Mouse (Mus musculus) midbrain, embryonic 16.5 days (tissue): ENCODE measurements around the gene Prdm11. TPM values are rescaled to one million over a fixed set of nuclear protein-coding genes. Genes with fewer than 3 reads are reported as not detected.
A peak's percentile ranks its signal among the peaks of the same experiment; 100 is the strongest.

Experiments used
- ATAC-seq: fragments of 200-750 bp; cut with Nextera tagmentation; 2 replicates; pipeline ENCODE4 v1.8.0; 2017; ENCODE audit warnings: moderate TSS enrichment
- H3K27ac ChIP-seq: fragments of 300-500 bp; sonication (generic); 2 replicates; pipeline ENCODE4 v1.5.1; 2014; ENCODE audit warnings: mild to moderate bottlenecking, low read length, mixed read lengths
- H3K27me3 ChIP-seq: fragments of 300-500 bp; sonication (generic); 2 replicates; pipeline ENCODE4 v1.6.1; 2014; ENCODE audit warnings: low read depth, low read length, mixed read lengths; ENCODE audit not compliant: control insufficient read depth, insufficient read depth
- H3K36me3 ChIP-seq: fragments of 300-500 bp; sonication (generic); 2 replicates; pipeline ENCODE4 v1.6.1; 2014; ENCODE audit warnings: mild to moderate bottlenecking, low read length, moderate library complexity, mixed read lengths; ENCODE audit not compliant: control insufficient read depth, insufficient read depth
- H3K4me1 ChIP-seq: fragments of 300-500 bp; sonication (generic); 2 replicates; pipeline ENCODE4 v1.6.1; 2014; ENCODE audit warnings: mild to moderate bottlenecking, low read length, mixed read lengths; ENCODE audit not compliant: control insufficient read depth, insufficient read depth
- H3K4me2 ChIP-seq: fragments of 300-500 bp; sonication (generic); 2 replicates; pipeline ENCODE4 v1.6.1; 2014; ENCODE audit warnings: mild to moderate bottlenecking, low read length, mixed read lengths
- H3K4me3 ChIP-seq: fragments of 300-500 bp; sonication (generic); 2 replicates; pipeline ENCODE4 v1.5.1; 2014; ENCODE audit warnings: low read depth, mild to moderate bottlenecking, low read length, moderate library complexity, mixed read lengths
- H3K9ac ChIP-seq: fragments of 300-500 bp; sonication (generic); 2 replicates; pipeline ENCODE4 v1.6.1; 2014; ENCODE audit warnings: low read depth, low read length, mixed read lengths
- H3K9me3 ChIP-seq: fragments of 300-500 bp; sonication (generic); replicated peaks from 2 replicates; pipeline ENCODE4 v1.6.1; 2014; ENCODE audit warnings: mild to moderate bottlenecking, low read length, mixed read lengths; ENCODE audit not compliant: control insufficient read depth, poor library complexity, severe bottlenecking
- WGBS: fragments of 180-500 bp; shearing (Covaris S2); extraction: QIAGEN DNeasy Blood & Tissue Kit; methylation state at CpG from one replicate; pipeline ENCODE4 v1.1.7; 2014; 5-methylcytosine and 5-hydroxymethylcytosine counted together
- polyA plus RNA-seq: library from polyadenylated mRNA; unstranded; fragments of >200 nt; fragmentation: Nextera tagmentation; extraction: Ambion mirVana; gene quantifications from 2 replicates; pipeline ENCODE4 v1.2.1, GENCODE M21; 2015

Prdm11 gene
- polyA plus RNA-seq, 1 experiment from 2014 or later = 2.1 TPM

- Histone ChIP-seq H3K27me3 (no peaks in the 10 kb centered on the region), H3K9me3 (peaks cover 2% of the 10 kb centered on the region; the same call in 1 of the 2 replicates), H3K4me2 (no peak overlapping the region), H3K4me3 (no peak overlapping the region), H3K36me3 (no peaks in the 10 kb centered on the region), H3K4me1 (no peaks in the 10 kb centered on the region; the same call in 1 of the 2 replicates), H3K9ac (no peak overlapping the region), H3K27ac (no peak overlapping the region)
- no peak for ATAC-seq
- 93% methylated on average over 17 of the region's 17 CpGs for WGBS
Measured at GRCm38 (mm10) chr2:92953450-92953849, 92.5 kb downstream of the Prdm11 start.

GRCm38 (mm10) chr2:92949518-92949917 is 96.4 kb downstream of the Prdm11 start:
- no peak overlapping the region for H3K27ac ChIP-seq
- no peaks in the 10 kb centered on the region for H3K27me3 ChIP-seq
- H3K36me3 ChIP-seq = no peaks in the 10 kb centered on the region
- H3K4me2 ChIP-seq = no peak overlapping the region
- H3K4me1 ChIP-seq = peaks cover 8% of the 10 kb centered on the region
- 47% methylated on average over 1 of the region's 1 CpGs for WGBS
- no peaks in the 10 kb centered on the region for H3K9me3 ChIP-seq
- H3K9ac ChIP-seq = no peak overlapping the region
- no peak for ATAC-seq
- no peak overlapping the region for H3K4me3 ChIP-seq

DNA sequence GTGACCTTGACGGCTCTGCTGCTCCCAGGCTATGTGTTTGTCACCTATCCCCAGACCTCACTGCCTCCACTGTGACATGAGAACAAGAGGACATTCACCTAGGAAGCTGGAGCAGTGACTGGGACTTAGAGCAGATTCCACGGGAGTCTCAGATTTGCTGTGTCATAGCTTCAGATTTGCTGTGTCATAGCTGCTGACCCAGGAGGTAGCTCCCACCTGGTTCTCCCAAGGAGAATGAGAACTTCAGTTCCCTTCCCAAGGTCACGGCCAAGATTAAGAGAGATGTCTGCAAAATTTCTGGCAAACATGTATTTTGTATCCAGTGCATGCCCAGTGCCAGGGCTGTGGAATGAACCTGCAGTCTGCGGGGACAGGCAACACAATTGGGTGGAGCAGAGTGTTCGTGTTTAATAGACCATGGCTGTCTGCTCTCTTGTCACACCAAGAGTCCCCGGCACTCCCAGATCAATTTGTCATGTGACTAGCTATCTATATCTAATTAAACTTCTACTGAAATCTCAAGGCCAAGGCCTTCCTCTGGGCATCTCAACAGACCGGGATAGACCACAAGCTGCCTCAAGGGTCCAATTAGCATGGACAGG is 97.2 kb downstream of the Prdm11 start:
- no peak overlapping the region for H3K27ac ChIP-seq
- 51% methylated on average over 7 of the region's 7 CpGs for WGBS

GRCm38 (mm10) chr2:92947981-92948698 is 97.8 kb downstream of the Prdm11 start:
- Histone ChIP-seq H3K36me3 (no peaks in the 10 kb centered on the region), H3K27me3 (no peaks in the 10 kb centered on the region), H3K4me3 (no peak overlapping the region), H3K4me1 (peaks cover 8% of the 10 kb centered on the region), H3K9ac (0 out of 2 replicates have a peak overlapping the region, but pooled peaks have one; percentile 11), H3K27ac (peak overlapping the region; percentile 25; the same call in 1 of the 2 replicates), H3K9me3 (no peaks in the 10 kb centered on the region), H3K4me2 (no peak overlapping the region)
- no peak for ATAC-seq
- 15% methylated on average over 12 of the region's 12 CpGs for WGBS

More for the DNA sequence above, 97.2 kb downstream of the Prdm11 start:
- no peak for ATAC-seq
- Histone ChIP-seq H3K9me3 (no peaks in the 10 kb centered on the region), H3K36me3 (no peaks in the 10 kb centered on the region), H3K27me3 (no peaks in the 10 kb centered on the region), H3K9ac (no peak overlapping the region), H3K4me2 (no peak overlapping the region), H3K4me3 (no peak overlapping the region), H3K4me1 (peaks cover 8% of the 10 kb centered on the region)

DNA sequence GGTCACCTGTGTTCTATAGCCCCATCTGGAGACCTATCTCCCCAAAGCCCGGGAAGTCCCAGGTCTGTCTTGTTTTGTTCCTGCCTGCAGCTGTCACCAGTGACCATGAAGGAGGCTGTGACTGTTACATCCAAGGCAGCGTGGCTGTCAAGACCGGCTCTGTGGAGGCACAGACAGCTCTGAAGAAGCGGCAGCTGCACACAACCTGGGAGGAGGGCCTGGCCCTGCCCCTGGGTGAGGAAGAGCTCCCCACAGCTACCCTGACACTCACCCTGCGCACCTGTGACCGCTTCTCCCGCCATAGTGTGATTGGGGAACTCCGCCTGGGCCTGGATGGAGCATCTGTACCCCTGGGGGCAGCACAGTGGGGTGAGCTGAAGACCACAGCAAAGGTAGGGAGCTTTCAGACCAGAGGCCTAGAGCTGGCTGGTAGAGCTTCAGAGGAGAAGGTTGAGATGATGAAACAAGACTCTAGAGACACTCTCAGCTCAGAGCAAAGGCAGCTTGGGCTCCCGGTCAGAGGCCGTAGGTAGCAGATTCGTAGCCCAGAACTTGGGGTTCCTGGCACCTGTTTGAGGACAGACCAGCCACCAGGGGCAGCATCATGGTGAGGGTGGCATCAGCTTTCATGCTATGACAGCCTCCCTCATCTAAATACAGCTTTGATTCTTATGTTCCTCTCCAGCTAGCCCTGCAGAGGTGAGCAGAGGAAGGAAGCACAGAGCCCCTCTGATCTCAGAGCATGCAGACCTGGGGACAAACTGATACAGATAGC is 100.0 kb downstream of the Prdm11 start:
- 86% methylated on average over 11 of the region's 11 CpGs for WGBS
- H3K27me3 ChIP-seq = no peaks in the 10 kb centered on the region
- H3K4me3 ChIP-seq = no peak overlapping the region
- no peak for ATAC-seq
- H3K4me1 ChIP-seq = peaks cover 8% of the 10 kb centered on the region
- H3K9ac ChIP-seq = no peak overlapping the region
- no peak overlapping the region for H3K4me2 ChIP-seq
- H3K9me3 ChIP-seq = no peaks in the 10 kb centered on the region
- H3K36me3 ChIP-seq = no peaks in the 10 kb centered on the region
- H3K27ac ChIP-seq = no peak overlapping the region

DNA sequence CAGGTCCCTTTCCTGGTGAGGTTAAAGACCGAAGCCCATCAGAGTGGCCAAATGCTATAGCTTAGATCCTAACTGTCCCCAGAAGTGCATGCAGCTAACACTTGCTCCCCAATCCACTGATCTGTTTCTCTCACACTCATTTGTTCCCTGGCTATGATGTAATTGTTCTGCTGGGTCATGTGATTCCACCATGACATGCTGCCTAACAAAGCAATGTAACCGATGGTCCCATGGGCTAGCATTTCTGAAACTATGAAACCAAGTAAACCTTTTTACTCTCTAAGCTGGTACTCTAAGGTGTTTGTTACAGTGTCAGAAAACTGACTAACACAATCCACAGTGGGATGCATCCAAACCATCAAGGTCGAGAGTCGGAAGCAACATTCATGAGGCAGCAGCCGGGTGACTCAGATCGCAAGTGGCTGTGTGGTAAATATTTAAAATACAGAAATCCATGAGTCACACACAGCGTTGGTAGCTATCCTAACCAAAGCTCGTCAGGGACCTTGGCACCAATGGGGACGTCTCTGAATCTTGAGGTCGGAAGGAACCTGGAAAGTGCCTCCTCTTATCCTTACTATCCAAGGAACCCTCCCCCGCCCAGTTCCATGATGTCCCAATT is 100.7 kb downstream of the Prdm11 start:
- no peaks in the 10 kb centered on the region for H3K36me3 ChIP-seq
- H3K4me3 ChIP-seq = no peak overlapping the region
- ATAC-seq = no peak
- H3K4me1 ChIP-seq = peaks cover 8% of the 10 kb centered on the region
- H3K9ac ChIP-seq = no peak overlapping the region
- WGBS = 91% methylated on average over 11 of the region's 11 CpGs
- H3K9me3 ChIP-seq = no peaks in the 10 kb centered on the region
- no peak overlapping the region for H3K27ac ChIP-seq
- no peaks in the 10 kb centered on the region for H3K27me3 ChIP-seq
- no peak overlapping the region for H3K4me2 ChIP-seq

- H3K9ac ChIP-seq = no peak overlapping the region
- 89% methylated on average over 3 of the region's 3 CpGs for WGBS
- H3K4me2 ChIP-seq = no peak overlapping the region
- no peaks in the 10 kb centered on the region for H3K27me3 ChIP-seq
- no peak overlapping the region for H3K4me3 ChIP-seq
- H3K9me3 ChIP-seq = no peaks in the 10 kb centered on the region
- ATAC-seq = no peak
- H3K27ac ChIP-seq = no peak overlapping the region
- no peaks in the 10 kb centered on the region for H3K36me3 ChIP-seq
- H3K4me1 ChIP-seq = peaks cover 8% of the 10 kb centered on the region
Measured at GRCm38 (mm10) chr2:92944356-92944755, 101.6 kb downstream of the Prdm11 start.

GRCm38 (mm10) chr2:92943406-92943805 is 102.6 kb downstream of the Prdm11 start:
- Histone ChIP-seq H3K27ac (no peak overlapping the region), H3K4me3 (no peak overlapping the region), H3K4me2 (no peak overlapping the region), H3K36me3 (no peaks in the 10 kb centered on the region), H3K4me1 (peaks cover 8% of the 10 kb centered on the region), H3K9me3 (no peaks in the 10 kb centered on the region), H3K27me3 (no peaks in the 10 kb centered on the region), H3K9ac (no peak overlapping the region)
- 91% methylated on average over 3 of the region's 3 CpGs for WGBS
- ATAC-seq = no peak
